Mouse (Mus musculus): ENCODE data around the gene Kif22. TPM values are rescaled to one million over a fixed set of nuclear protein-coding genes. Genes with fewer than 3 reads are reported as not detected.

Kif22 gene
- total RNA-seq, 2 experiments from 2014 or later: 5.3 to 8.2 TPM

DNA sequence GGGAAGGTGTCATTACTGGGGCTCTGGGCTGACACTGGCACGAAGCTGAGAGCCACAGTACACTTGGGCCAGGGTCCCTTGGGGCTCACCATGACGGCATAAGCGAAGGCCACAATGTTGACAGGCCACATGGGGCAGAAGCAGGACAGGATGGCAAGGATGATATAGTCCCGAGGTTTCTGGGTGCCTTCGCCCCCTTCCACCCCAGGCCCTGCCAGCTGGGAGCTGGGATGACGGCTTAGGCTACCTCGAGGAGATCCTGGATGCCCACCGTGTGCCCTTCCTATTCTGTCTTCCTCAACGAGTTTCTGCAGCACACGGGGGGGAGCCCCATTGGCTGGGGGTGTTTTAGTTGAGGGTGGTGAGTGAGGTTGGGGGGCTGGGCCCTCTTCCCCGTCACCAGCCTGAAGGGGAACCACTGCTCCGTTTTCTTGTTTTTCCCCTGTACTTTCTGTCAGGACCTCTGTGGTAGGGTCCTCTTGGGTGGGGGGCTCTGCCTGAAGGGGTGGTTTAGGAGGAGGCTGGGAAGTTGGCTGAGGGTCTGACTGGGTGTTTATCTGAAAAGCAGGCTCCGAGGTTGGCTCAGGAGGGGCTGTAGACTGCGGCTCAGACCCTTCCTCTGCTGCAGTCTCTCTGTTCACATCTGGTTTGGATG lies 22.8 kb downstream of the Kif22 start:
- intact Hi-C loops (cut with DNase I): loop anchor here (5.0 kb wide), 1 partner anchor 132 kb away; no protein-coding TSS in a partner anchor
- DNase-seq (ENCODE audit: low spot score in 2 of 2): no peak

DNA sequence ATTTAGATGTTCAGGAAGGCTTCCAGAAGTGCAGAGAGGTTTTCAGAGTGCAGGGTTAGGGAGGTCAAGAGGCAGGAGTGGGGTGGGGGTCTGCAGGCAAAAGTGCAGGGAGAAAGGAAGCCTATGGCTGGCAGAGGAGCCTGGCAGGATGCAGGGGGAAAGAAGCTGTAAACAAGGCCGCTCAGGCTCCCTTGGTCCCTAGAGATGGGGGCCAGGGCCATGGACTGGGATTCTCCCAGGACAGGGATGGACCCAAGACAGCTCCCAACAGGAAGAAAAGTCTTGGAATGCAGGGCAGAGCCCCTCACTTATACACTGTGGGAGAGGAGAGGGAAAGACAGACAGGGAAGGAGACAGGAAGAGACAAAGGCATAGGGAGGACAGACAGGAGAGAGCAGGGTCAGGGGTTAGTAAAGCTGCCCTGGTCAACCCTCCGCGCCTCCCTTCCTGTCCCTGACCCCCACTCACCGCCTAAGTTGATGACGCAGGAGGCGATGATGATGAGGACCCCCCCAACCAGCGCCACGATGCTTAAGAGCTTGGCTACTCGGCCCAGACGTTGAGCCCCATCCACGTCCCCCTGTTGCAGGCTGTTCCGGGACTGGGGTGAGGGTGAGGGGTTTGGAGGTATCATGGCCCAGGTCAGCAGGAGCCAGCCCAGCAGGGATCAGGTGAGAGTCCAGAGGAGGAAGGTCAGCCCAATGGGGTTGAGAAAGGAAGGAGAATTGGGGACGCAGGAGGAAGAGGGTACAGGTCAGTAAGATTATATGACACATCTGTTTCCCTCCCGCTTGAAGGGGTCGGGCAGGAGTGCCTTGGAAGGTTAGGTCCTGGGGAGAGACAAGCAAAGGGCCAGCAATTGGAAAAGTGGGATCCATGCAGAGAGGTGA lies 23.6 kb downstream of the Kif22 start:
- intact Hi-C loops (cut with DNase I): loop anchor here (5.0 kb wide), 1 partner anchor 131 kb away; no protein-coding TSS in a partner anchor
- DNase-seq (ENCODE audit: low spot score in 2 of 2): no peak

DNA sequence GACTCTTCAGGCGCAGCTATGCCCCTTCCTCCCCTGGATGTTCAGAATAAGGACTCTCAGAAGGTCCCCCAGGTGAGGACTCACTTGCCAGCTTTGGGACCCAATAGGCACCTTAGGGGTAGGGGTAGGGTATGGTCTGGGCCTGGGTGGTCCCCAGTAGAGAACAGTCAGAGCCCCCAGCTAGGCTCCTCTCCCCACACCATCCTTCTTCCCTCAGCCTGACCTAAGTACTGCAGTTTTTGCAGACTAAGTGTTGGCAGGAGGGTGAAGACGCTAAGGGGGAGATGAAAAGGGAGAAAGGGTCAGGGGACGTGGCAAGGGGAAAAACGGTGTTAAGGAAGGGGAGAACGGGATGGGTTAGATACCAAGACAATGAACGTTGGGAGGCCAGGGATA lies 24.3 kb downstream of the Kif22 start:
- intact Hi-C loops (cut with DNase I): loop anchor here (2.0 to 5.0 kb wide), 3 partner anchors 41 to 131 kb away; partner anchors contain the start of genes Cdiptos and Sez6l2
- no peak for DNase-seq (ENCODE audit: low spot score in 2 of 2)

DNA sequence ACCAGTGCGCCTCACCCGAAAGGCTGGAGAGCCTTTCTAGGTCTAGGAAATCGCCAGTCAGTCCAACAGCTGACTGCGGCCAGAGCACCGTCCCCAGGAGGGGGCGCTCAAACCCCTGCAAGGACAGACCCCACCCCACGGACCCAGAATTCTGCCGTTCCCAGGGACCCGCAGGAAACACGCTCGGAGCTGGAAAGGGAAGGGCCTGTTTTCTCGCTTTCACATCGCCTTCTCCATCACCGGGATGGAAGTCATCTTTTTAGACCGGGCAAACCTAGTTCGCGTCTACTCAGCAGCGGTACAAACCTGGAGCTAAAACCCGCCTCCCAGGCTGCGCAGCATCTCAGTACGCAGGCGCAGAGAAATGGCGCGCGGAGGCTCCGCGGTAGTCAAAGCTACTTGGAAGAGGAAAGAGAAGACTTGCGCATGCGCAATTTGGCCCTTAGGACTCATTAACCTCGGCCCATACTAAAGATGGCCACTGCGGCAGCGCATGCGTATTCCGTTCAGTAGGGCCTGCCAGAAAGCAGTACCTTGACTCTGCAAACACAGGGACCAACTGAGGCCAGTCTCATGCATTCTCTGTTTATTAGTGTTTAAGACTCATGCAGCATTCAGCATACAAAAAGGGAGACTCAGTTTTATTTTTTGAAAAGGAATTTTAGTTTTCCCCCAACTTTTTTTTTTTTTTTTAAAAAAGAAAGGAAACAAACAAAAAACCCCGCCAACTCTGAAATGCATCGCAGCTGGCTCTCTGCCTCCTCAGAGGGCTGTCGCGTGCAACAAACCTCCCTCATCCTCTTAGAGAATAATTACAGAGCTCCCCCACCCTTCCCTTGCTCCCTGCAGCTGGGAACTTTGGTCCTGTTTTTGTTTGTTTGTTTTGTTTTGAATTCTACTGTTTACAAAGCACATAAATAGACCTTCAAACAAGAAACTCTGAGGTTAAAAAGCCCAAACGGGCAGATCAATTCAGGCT lies 25.0 kb downstream of the Kif22 start, which contains the start of gene Pagr1a:
Pagr1a (minus strand) TSS at position 382 of the 979 bp plus-strand sequence.
- intact Hi-C loops (cut with DNase I): loop anchor here (2.0 to 5.0 kb wide), 3 partner anchors 40 to 130 kb away; partner anchors contain the start of genes Cdiptos and Sez6l2

DNA sequence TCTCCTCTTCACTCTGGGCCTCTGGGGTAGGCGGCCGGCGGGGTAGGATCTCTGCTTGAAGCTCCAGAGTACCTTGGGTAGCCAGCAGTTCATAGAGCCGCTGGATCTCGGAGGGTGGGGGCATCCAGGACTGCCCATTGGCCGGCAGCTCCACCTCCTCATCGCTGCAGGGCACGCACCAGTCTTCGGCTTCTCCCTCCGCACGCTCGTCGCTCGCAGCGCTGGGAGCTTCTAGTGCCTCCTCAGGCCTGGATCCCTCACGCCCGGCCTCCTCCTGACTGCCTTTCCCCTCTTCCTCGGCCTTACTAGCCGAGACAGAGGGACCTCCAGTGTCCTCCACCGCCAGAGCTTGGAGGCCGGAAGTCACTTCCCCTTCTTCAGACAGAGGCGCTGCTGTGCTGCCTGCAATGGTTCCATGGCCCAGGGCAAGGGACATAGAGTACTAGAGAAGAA lies 25.8 kb downstream of the Kif22 start:
- no peak for DNase-seq (ENCODE audit: low spot score in 2 of 2)
- intact Hi-C loops (cut with DNase I): loop anchor here (2.0 to 5.0 kb wide), 3 partner anchors 40 to 129 kb away; partner anchors contain the start of genes Cdiptos and Sez6l2

More for the DNA sequence above, 25.0 kb downstream of the Kif22 start, which contains the start of gene Pagr1a:
- DNase-seq (ENCODE audit: low spot score in 2 of 2): peak; percentile 95 to 96

DNA sequence TGATC lies 26.0 kb downstream of the Kif22 start, which contains the start of gene Pagr1b:
Pagr1b (minus strand) TSS at position 4 of the 5 bp plus-strand sequence.
- intact Hi-C loops (cut with DNase I): loop anchor here (2.0 to 5.0 kb wide), 3 partner anchors 39 to 129 kb away; partner anchors contain the start of genes Cdiptos and Sez6l2

DNA sequence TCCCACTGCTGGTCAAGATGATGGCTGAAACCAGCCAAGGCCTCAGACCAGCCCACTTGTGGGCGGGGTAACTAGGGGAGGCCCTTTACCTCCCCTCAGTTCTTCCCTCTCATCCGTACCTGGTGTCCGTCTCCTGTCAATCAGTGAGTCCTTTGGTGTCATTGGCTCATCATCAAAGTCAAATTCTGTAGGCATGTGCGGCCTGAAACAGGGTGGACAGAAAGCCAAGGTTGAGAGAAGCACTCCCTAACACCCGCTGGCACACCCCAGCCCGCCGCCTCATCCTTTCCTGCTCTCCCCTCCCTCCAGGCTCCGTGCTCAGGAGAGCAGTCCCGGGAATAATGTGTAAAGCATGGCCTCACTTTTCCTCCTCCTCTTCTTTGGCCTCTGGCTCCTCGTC lies 26.2 kb downstream of the Kif22 start:
- intact Hi-C loops (cut with DNase I): loop anchor here (2.0 to 5.0 kb wide), 3 partner anchors 39 to 129 kb away; partner anchors contain the start of genes Cdiptos and Sez6l2
- DNase-seq (ENCODE audit: low spot score in 2 of 2): no peak

More for the DNA sequence above, 26.0 kb downstream of the Kif22 start, which contains the start of gene Pagr1b:
- DNase-seq (ENCODE audit: low spot score in 2 of 2): no peak

DNA sequence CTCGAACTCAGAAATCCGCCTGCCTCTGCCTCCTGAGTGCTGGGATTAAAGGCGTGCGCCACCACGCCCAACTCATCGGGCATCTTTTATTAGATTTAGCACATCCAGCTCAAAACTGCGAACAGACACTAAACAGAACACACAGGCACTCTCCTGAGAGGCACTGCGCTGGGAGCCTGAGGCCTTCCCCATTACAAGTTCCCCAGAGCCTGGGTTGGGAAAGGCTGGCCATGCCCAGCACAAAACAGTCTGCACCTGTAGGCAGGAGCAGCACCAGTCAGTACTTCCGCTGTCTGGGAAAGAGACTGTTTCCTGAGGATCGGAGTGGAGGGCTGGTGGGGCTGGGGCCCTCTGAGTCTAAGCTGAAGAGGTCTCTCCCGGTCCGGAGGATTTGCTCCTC lies 27.3 kb downstream of the Kif22 start:
- intact Hi-C loops (cut with DNase I): loop anchor here (5.0 kb wide), 1 partner anchor 128 kb away; no protein-coding TSS in a partner anchor

DNA sequence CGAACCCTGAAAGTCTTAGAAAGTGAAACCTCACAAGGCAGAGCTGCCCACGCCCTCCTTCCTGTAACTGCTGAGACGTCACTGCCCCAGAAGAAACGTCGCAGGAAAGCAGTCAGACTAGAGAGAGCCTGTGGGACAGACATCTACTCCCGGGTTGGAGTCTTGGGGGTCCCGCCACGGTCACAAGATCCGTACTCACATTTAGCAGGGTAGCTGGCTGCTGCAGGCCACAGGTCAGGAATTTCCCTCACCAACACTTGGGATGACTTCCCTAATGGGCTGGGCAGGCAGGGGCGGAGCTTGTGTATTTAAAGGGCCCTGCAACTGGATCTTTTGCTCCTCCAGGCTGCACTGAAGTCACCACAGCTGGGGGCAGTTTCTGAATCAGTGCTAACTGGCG lies 28.0 kb downstream of the Kif22 start, which contains the start of gene Mvp:
Mvp (minus strand) TSS at position 302 of the 400 bp plus-strand sequence.
- peak in 1 of 2 experiments; percentile 30 for DNase-seq (ENCODE audit: low spot score in 2 of 2)
- intact Hi-C loops (cut with DNase I): no loop called here

More for the DNA sequence above, 27.3 kb downstream of the Kif22 start:
- no peak for DNase-seq (ENCODE audit: low spot score in 2 of 2)

DNA sequence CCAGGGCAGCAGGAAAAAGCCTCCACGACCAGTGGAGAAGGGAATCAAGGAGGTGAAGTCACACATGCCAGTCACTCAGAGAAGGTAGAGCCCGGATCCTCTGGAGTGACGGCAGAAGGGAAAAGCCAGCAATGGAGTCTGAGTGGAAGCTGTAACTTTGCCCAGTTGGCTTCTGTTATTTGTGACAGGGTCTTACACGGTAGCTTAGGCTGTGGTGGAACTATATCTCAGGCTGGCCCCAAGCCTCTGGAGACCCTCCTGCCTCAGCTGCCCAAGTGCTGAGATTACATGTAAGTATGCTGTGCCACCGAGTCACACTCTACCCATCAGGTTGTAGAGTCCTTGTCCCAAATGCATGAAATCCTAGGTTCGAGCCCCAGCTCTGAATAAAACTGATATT lies 28.9 kb downstream of the Kif22 start:
- intact Hi-C loops (cut with DNase I): no loop called here
- DNase-seq (ENCODE audit: low spot score in 2 of 2): no peak

DNA sequence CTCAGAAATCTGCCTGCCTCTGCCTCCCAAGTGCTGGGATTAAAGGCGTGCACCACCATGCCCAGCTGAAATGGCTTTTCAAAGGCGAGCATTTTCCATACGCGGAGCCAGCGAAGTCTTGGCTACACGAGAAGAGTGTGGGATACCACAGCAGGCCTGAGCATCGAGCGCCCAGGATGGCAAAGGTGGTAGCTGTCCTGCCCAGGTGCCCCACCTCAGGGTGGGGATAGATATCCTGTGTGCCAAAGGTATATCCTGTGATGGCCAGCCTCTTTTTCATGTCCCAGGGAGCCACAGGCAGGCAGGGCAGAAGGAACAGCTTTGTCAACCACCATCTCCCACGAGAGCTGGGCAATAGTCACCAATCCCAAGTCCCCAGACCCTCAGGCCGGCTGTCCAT lies 29.4 kb downstream of the Kif22 start:
- intact Hi-C loops (cut with DNase I): no loop called here
- no peak for DNase-seq (ENCODE audit: low spot score in 2 of 2)

DNA sequence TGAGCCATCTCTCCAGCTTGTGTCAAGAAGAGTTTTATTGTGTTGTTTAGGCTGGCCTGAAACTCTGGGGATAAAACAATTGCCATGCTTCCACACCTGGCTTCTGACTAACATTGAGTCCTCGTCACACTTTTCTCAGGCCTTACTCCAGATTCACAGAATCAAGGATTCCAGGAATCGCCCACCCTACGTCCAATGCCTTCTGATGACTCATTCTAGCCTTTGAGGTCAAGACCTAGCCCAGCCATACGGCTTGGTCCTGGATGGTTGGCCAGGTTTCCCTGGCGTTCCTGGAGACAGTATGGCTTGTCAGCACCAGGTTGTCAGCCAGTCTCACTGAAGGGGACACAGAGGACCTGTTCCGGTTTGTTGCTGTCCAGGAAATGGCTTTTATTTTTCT lies 29.9 kb downstream of the Kif22 start:
- no peak for DNase-seq (ENCODE audit: low spot score in 2 of 2)
- intact Hi-C loops (cut with DNase I): no loop called here

DNA sequence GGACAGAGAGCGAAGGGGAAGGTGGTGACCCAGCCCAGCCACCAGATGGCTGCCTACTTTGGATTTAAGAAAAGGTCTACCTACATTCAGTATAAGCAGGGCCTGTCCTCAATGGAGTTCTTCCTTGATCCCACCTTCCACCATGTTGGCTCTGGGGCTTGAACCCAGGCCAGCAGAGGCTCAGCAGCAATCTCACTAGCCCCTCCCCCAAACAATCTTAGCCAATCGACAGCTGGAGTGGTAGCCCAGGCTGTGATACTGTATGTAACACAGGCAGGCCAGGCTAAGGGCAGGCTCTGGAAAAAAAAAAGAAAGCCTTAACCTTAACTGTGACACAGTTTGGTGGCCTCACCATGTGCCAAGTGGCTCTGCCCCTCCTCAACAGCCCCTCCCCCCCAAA lies 30.6 kb downstream of the Kif22 start:
- intact Hi-C loops (cut with DNase I): no loop called here
- no peak for DNase-seq (ENCODE audit: low spot score in 2 of 2)

DNA sequence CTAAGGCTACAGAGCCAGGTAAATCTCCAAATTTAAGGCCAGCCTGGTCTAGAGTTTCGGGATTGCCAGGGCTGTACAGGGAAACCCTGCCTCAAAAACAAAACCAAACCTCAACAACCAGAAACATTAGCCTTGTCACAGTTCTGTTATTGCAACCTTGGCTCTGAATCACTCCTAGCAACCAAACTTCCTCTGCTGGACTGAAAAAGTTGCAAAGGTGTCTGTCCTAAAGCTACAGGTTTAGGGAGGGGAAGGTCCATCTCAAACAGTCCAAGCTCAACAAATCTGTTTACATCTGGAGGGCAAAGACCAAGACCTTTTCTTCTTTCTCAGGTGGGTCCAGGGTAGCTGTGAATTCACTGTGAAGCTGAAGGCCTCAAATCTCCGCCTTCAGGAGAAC lies 31.2 kb downstream of the Kif22 start:
- DNase-seq (ENCODE audit: low spot score in 2 of 2): no peak
- intact Hi-C loops (cut with DNase I): no loop called here

DNA sequence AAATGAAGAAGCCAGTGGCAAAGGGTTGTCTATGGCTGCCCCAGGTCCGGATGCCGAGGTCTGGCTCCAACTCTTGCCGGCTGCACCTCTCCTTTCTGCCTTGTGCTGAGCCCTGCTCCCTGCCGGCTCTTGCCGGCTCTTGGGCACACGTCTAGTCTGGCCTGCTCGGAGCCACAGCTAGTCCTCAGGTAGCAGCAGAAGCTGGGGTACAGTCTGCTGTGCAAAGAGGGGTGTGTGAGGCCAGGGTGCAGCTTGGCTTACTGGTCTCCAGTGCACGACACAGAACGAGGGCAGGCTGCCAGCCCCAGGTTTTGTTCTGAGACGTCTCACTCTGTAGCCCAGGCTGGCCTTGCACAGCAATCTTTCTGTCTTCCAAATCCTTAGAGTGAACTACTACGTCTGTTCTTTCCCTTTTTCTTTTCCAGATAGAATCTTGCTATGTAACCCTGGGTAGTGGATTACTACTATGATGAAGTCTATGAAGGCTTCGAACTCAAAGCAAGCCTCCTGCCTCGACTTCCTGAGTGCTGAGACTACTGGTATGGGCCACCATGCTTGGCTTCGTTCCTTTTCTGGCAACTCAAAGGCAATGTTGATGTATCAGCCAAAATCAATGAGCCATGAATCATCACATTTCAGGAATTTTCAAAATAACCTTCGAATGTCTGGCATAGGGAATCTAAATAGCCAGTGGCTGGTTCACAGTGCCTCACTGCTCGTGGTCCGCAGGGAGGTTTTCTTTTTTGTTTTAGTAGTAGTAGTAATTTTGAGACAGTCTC lies 32.8 kb downstream of the Kif22 start:
- no peak for DNase-seq (ENCODE audit: low spot score in 2 of 2)
- intact Hi-C loops (cut with DNase I): loop anchor here (2.0 kb wide), 1 partner anchor 25 kb away; no protein-coding TSS in a partner anchor

DNA sequence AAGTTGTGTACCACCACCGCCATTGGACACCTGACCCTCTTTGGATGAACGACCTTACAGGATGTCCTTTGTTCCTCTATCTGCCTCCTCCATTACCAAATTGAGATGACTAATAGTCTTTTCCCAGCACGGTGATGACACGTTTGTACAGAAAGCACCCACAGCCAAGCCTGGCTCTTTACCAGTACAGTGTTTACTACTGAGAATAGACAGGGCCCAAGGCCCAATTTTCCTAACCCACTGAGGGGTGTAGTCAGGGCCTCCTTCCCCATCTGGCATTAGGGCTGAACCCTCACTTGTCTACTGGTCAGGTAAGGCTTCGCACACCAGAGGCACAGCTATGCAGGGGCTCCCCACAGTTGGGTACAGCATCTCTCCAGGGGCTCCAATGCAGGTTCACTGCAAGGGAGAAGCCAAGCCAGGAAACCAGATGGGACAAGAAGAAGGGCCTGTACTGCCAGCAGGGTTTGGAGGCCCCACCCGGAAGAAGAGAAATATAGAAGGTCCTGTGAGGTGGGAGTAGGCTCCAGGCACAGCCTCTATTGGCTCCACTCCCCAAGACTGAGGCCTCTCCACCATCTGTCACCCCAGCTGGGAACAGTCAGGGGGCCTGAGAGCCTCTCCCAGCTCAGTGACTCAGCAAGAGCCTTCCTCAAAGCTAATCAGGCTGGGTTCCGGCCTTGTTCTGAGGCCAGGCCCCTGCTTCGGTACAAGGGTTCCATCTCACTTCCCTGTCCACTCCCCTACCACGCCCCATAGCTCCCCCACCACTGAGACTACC lies 33.8 kb downstream of the Kif22 start:
- peak; percentile 80 to 87 for DNase-seq (ENCODE audit: low spot score in 2 of 2)
- intact Hi-C loops (cut with DNase I): loop anchor here (2.0 kb wide), 1 partner anchor 24 kb away; no protein-coding TSS in a partner anchor

DNA sequence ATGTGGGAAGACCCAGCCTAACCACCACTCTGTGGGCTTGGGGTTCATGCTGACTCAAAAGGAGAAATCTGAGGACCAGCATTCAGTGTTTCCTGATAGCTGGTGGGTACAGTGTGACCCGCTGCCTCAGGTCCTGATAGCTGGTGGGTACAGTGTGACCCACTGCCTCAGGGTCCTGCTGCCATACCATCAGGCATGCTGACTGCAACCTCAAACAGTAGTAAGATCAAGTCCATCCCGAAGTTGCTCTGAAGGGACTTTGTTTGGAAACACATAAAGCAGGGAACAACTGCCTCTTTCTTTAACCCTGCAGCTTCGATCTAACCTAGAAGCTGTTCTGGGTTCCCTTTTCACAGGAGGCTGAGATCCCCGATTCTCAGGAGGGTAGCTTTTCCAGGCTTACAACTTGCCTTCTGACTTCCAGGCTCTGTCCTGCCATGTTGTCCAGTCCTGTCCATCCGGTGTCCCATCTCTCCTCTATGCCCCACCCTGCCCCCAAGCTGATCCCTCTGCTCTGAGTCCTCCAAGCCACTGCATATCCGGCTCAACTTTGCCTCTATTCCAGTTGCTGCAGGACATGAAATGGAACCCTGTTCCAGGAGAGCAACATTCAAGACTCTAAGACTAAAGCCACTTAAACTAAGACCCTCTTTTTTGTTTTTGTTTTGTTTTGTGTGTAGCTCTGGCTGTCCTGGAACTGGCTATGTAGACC lies 34.8 kb downstream of the Kif22 start:
- DNase-seq (ENCODE audit: low spot score in 2 of 2): no peak
- intact Hi-C loops (cut with DNase I): loop anchor here (2.0 kb wide), 1 partner anchor 23 kb away; no protein-coding TSS in a partner anchor
